Mouse (Mus musculus) hindbrain, embryonic 10.5 days (tissue): ENCODE data around the gene Gclm. TPM values are rescaled to one million over a fixed set of nuclear protein-coding genes. Genes with fewer than 3 reads are reported as not detected.

Experiments used
- DNase-seq: peaks from one replicate; pipeline ENCODE4 v3.0.0-alpha.2; 2017; ENCODE audit warnings: low spot score
- H3K27ac ChIP-seq: fragments of 300-500 bp; sonication (generic); 2 replicates; pipeline ENCODE4 v1.5.1; 2016; ENCODE audit warnings: mild to moderate bottlenecking, moderate library complexity
- H3K27me3 ChIP-seq: fragments of 300-500 bp; sonication (generic); 2 replicates; pipeline ENCODE4 v1.6.1; 2016; ENCODE audit warnings: mild to moderate bottlenecking; ENCODE audit not compliant: poor library complexity, insufficient read depth, severe bottlenecking
- H3K36me3 ChIP-seq: fragments of 300-500 bp; sonication (generic); 2 replicates; pipeline ENCODE4 v1.6.1; 2016; ENCODE audit warnings: mild to moderate bottlenecking, moderate library complexity
- H3K4me1 ChIP-seq: fragments of 300-500 bp; sonication (generic); replicated peaks from 2 replicates; pipeline ENCODE4 v1.6.1; 2016; ENCODE audit warnings: mild to moderate bottlenecking
- H3K4me3 ChIP-seq: fragments of 300-500 bp; sonication (generic); 2 replicates; pipeline ENCODE4 v1.5.1; 2016; ENCODE audit warnings: mild to moderate bottlenecking, moderate library complexity
- H3K9me3 ChIP-seq: fragments of 300-500 bp; sonication (generic); 2 replicates; pipeline ENCODE4 v1.6.1; 2016; ENCODE audit warnings: mild to moderate bottlenecking, moderate library complexity
- WGBS: fragments of 180-500 bp; shearing (Covaris S2); methylation state at CpG from one replicate; pipeline ENCODE4 v1.1.7; 2016; 5-methylcytosine and 5-hydroxymethylcytosine counted together
- polyA plus RNA-seq: library from polyadenylated mRNA; unstranded; fragments of >200 nt; fragmentation: Nextera tagmentation; extraction: Ambion mirVana; gene quantifications from 2 replicates; pipeline ENCODE4 v1.2.1, GENCODE M21; 2016

Gene Gclm
- polyA plus RNA-seq = 44.3 and 51.2 TPM in 2 replicates

DNA sequence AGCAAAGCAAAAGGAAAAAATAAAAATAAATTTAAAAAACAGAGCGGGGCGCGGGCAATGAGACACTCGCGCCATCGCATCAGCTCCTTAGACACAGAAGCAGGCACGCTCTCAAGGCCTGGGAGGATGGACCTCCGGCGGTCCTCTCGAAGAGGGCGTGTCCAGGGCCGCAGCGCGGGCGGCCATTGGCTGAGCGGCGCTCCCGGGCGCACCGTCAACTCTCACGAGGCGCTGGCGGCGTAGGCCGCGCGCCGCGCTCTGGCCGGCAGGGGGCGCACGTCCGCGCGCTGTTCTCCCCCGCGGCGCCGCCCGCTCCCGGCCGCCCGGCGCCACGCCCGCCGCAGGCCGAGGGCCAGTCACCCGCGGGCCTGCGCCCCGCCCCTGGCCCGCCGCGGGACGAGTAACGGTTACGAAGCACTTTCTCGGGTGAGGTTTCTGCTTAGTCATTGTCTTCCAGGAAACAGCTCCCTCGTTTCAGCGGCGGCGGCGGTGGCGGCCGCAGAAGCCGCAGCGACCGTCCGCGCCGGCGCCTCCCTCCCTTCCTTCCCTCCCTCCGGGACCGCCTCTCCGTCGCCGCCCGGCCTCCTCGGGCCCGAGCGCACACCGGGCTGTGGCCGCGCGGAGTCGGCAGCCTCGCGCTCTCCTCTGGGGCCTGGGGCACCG lies at the start of gene Gclm:
Gene Gclm (plus strand): TSS at position 343 of the 663 bp plus-strand sequence.
- H3K4me1 ChIP-seq = peaks cover 37% of the 10 kb centered on the region
- H3K9me3 ChIP-seq = no peaks in the 10 kb centered on the region
- H3K4me3 ChIP-seq = peak within 1 kb of the TSS; percentile 93
- H3K36me3 ChIP-seq = no peaks in the 10 kb centered on the region
- WGBS = under 1% methylated on average over 89 of the region's 90 CpGs
- peak; percentile 92 for DNase-seq
- no peaks in the 10 kb centered on the region for H3K27me3 ChIP-seq
- H3K27ac ChIP-seq = peak within 1 kb of the TSS; percentile 94

- DNase-seq = no peak
- Histone ChIP-seq H3K27ac (no peak overlapping the region), H3K36me3 (no peaks in the 10 kb centered on the region), H3K27me3 (no peaks in the 10 kb centered on the region), H3K4me1 (peaks cover 6% of the 10 kb centered on the region; the same call in 1 of the 2 replicates), H3K9me3 (no peaks in the 10 kb centered on the region), H3K4me3 (no peak overlapping the region)
- WGBS = 76% methylated on average over 4 of the region's 4 CpGs
These were observed 48.6 kb upstream of the Gclm start for GRCm38 (mm10) chr3:122196621-122197298.

- peaks cover 17% of the 10 kb centered on the region for H3K4me1 ChIP-seq
- WGBS = 87% methylated on average over 2 of the region's 2 CpGs
- DNase-seq = no peak
These were observed 46.8 kb upstream of the Gclm start for GRCm38 (mm10) chr3:122198532-122198931.

GRCm38 (mm10) chr3:122198966-122199381 lies 46.4 kb upstream of the Gclm start:
- 94% methylated on average over 8 of the region's 8 CpGs for WGBS
- no peaks in the 10 kb centered on the region for H3K36me3 ChIP-seq
- H3K27me3 ChIP-seq = no peaks in the 10 kb centered on the region
- DNase-seq = no peak
- peaks cover 17% of the 10 kb centered on the region for H3K4me1 ChIP-seq
- H3K27ac ChIP-seq = no peak overlapping the region
- no peaks in the 10 kb centered on the region for H3K9me3 ChIP-seq
- no peak overlapping the region for H3K4me3 ChIP-seq

More at GRCm38 (mm10) chr3:122198532-122198931, 46.8 kb upstream of the Gclm start:
- Histone ChIP-seq H3K27me3 (no peaks in the 10 kb centered on the region), H3K36me3 (no peaks in the 10 kb centered on the region), H3K27ac (no peak overlapping the region), H3K9me3 (no peaks in the 10 kb centered on the region), H3K4me3 (no peak overlapping the region)

DNA sequence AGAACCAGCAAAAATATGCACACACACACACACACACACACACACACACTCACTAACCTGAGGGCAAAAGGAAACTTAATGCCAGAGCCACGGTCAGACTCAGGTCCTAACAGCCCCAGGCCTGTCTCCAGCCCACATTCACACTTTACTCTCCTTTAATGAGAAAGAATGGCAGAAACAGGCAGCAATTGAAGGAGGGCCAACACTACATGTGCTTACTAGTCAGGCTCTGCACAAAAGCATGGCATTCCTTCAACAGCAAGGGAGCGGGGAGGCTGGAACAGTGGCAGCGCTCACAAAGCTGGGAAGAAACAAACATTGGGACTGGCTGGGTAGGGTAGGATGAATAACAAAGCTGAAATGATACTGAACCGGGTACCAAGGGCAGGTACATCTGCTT lies 45.8 kb upstream of the Gclm start:
- Histone ChIP-seq H3K27me3 (no peaks in the 10 kb centered on the region), H3K9me3 (no peaks in the 10 kb centered on the region), H3K4me3 (no peak overlapping the region), H3K4me1 (peaks cover 17% of the 10 kb centered on the region), H3K27ac (no peak overlapping the region), H3K36me3 (no peaks in the 10 kb centered on the region)
- 84% methylated on average over 4 of the region's 4 CpGs for WGBS
- no peak for DNase-seq

DNA sequence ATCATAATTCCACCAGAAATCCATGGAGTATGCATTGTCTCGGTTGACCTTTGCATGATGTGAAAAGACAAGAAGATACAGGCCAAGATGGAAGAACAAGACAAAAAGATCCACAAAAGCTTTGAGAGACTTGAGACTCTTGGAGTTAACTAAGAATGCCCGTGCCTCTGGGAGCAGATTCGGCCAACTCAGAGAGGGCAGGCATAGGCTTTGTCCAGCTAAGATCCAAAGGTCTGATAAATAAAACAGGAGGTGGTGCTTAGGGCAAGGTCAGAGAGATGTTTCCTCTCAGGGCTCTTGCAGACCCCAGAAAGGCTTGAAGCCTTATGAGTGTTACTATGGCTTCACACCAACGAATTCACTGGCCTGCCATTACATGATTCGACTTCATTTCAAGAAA lies 45.3 kb upstream of the Gclm start:
- H3K27me3 ChIP-seq = no peaks in the 10 kb centered on the region
- H3K27ac ChIP-seq = no peak overlapping the region
- WGBS = 88% methylated on average over 5 of the region's 5 CpGs
- DNase-seq = no peak
- no peaks in the 10 kb centered on the region for H3K36me3 ChIP-seq
- H3K4me3 ChIP-seq = no peak overlapping the region
- H3K4me1 ChIP-seq = peaks cover 17% of the 10 kb centered on the region
- H3K9me3 ChIP-seq = no peaks in the 10 kb centered on the region

DNA sequence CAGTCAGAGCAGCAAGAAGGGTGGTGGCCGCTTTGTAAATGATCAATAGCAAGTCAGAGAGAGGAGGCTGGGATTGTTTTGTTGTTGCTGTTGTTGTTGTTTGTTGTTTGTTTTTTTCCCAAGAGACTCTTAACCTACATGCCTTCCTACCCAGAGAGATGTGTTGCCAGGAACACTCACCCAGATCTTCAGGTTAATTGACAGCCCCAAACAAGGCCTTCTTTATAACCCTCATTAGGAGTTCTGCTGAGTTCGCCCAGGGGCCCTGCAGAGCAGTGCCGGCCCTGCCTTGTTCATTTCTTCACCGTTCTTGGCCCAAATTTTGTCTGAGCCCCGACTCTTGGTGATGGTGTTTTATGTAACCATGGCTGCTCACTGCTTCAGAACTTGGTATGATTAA lies 44.9 kb upstream of the Gclm start:
- H3K27me3 ChIP-seq = no peaks in the 10 kb centered on the region
- H3K4me1 ChIP-seq = peaks cover 17% of the 10 kb centered on the region
- no peaks in the 10 kb centered on the region for H3K36me3 ChIP-seq
- no peak overlapping the region for H3K27ac ChIP-seq
- no peak overlapping the region for H3K4me3 ChIP-seq
- WGBS = 76% methylated on average over 5 of the region's 5 CpGs
- DNase-seq = no peak
- H3K9me3 ChIP-seq = no peaks in the 10 kb centered on the region

- WGBS = 37% methylated on average over 5 of the region's 5 CpGs
- no peaks in the 10 kb centered on the region for H3K9me3 ChIP-seq
- peaks cover 17% of the 10 kb centered on the region for H3K4me1 ChIP-seq
- H3K4me3 ChIP-seq = no peak overlapping the region
- H3K27me3 ChIP-seq = no peaks in the 10 kb centered on the region
- H3K27ac ChIP-seq = peak overlapping the region; percentile 40; the same call in 1 of the 2 replicates
- no peaks in the 10 kb centered on the region for H3K36me3 ChIP-seq
- DNase-seq = no peak
These were observed 43.0 kb upstream of the Gclm start for GRCm38 (mm10) chr3:122202307-122202732.

GRCm38 (mm10) chr3:122203675-122204329 lies 41.6 kb upstream of the Gclm start:
- no peak overlapping the region for H3K27ac ChIP-seq
- no peaks in the 10 kb centered on the region for H3K9me3 ChIP-seq
- H3K4me1 ChIP-seq = peaks cover 17% of the 10 kb centered on the region
- H3K36me3 ChIP-seq = no peaks in the 10 kb centered on the region
- H3K27me3 ChIP-seq = no peaks in the 10 kb centered on the region
- no peak for DNase-seq
- 79% methylated on average over 9 of the region's 9 CpGs for WGBS
- H3K4me3 ChIP-seq = no peak overlapping the region

- no peak overlapping the region for H3K4me3 ChIP-seq
- no peak overlapping the region for H3K27ac ChIP-seq
- peaks cover 21% of the 10 kb centered on the region for H3K4me1 ChIP-seq
- H3K36me3 ChIP-seq = no peaks in the 10 kb centered on the region
- H3K9me3 ChIP-seq = no peaks in the 10 kb centered on the region
- no peak for DNase-seq
- 88% methylated on average over 6 of the region's 6 CpGs for WGBS
- H3K27me3 ChIP-seq = no peaks in the 10 kb centered on the region
These were observed 39.6 kb upstream of the Gclm start for GRCm38 (mm10) chr3:122205753-122206152.

DNA sequence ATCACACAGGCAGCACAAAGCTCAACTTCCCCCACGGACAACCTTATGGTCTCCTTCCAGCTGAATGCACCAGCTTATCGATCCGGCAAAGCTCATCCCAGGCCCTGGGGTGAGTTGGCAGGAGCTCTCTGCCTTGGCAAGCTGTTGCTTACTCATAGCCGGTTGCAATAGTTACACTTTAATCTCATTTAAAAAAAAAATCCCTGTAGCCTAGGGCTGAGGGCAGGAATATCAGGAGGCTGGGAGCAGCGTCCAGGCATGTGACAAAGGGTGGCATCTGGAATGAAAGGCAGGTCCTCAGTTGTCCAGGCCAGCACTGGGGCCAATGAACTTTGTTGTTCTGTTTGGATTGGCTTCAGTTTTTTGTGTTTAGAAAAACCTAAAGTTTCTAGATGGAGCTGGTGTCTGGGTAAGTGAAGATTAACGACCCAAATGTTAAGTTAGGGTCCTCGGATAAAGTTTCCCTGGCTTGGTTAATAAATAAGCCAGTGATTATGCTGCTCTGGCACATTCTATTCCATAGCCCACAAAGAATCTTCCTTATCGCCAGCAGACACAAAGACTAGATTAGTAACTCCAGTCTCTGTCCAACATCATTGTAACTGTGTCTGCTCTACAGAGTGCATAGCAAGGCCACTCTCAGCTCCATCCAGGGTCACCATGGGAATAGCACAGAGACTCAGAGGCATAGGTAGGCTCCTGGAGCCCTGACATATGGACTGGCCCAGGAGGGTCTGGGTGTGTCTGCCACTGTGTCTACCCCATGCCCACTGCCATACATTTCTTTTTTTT lies 38.9 kb upstream of the Gclm start:
- DNase-seq = no peak
- Histone ChIP-seq H3K4me1 (peaks cover 18% of the 10 kb centered on the region), H3K27me3 (no peaks in the 10 kb centered on the region), H3K9me3 (no peaks in the 10 kb centered on the region), H3K27ac (no peak overlapping the region), H3K4me3 (no peak overlapping the region), H3K36me3 (no peaks in the 10 kb centered on the region)
- 76% methylated on average over 8 of the region's 8 CpGs for WGBS

DNA sequence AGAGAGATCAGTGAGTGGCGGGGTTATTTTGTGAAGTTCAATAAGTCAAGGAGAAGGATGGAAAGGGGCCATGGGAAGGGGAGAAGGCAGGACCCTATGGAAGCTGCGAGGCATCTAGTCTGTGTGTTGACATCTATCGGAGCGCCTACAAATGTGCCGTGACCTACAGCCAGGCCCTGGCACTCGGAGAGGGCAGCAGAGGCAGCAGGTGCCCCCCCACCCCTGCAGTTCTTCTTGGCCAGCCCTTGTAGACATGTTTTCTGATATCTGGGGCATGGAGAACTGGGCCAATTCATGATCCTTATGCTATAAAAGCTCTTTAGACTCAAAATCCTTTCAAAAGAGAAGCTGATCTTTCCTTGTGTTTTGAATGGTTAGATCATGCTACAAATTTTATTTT lies 37.6 kb upstream of the Gclm start:
- no peak overlapping the region for H3K27ac ChIP-seq
- no peaks in the 10 kb centered on the region for H3K9me3 ChIP-seq
- WGBS = 79% methylated on average over 6 of the region's 6 CpGs
- no peak overlapping the region for H3K4me3 ChIP-seq
- DNase-seq = no peak
- no peaks in the 10 kb centered on the region for H3K27me3 ChIP-seq
- no peaks in the 10 kb centered on the region for H3K36me3 ChIP-seq
- H3K4me1 ChIP-seq = peaks cover 5% of the 10 kb centered on the region
